8 mouse cellular contexts compared by ENCODE assay signal in genomic region chr10:59952152-59952780, GRCm38 (mm10). TPM values are rescaled to one million over a fixed set of nuclear protein-coding genes. Genes with fewer than 3 reads are reported as not detected.
DNase-seq lines count a peak whose midpoint lies in the region; ATAC-seq lines count a peak whose summit lies in the region.

No protein-coding gene starts in this region.

- no peak; the same call in 1 of the 2 replicates for ATAC-seq in heart, embryonic 14.5 days (ENCODE audit: insufficient number of reproducible peaks, insufficient read depth, low FRiP score, low read depth)

- peak; percentile 70 for DNase-seq in adrenal gland, postnatal 10 days
- no peak for DNase-seq in adrenal gland, adult 2 months
- DNase-seq in brain, adult 2 months (ENCODE audit: low read depth, low spot score) = peak; percentile 93
- peak; percentile 50 to 75 for DNase-seq in layer of hippocampus, adult 18-20 months (ENCODE audit: low spot score in 2 of 2)
- DNase-seq in lung, postnatal 4 days = peak; percentile 62 to 76
- DNase-seq in right cerebral cortex, postnatal 14 days = peak; percentile 62

- no peaks in the 10 kb centered on the region for H3K9me3 ChIP-seq in erythroblast, embryonic 14.5 days (ENCODE audit: control insufficient read depth, low read length)
- no peaks in the 10 kb centered on the region for H3K9me3 ChIP-seq in heart, embryonic 14.5 days (ENCODE audit: control insufficient read depth, low read length)

- H3K4me3 ChIP-seq in erythroblast, embryonic 14.5 days (replicated peaks) = peak overlapping the region; percentile 69
- H3K4me3 ChIP-seq in heart, embryonic 14.5 days (ENCODE audit: control insufficient read depth in 1 of 2, insufficient read depth in 1 of 2, low read depth in 1 of 2, low read length in 2 of 2) = peak overlapping the region; percentile 54 to 73

- peaks cover 25% of the 10 kb centered on the region for H3K4me1 ChIP-seq in erythroblast, embryonic 14.5 days (ENCODE audit: control insufficient read depth)
- H3K4me1 ChIP-seq in heart, embryonic 14.5 days (ENCODE audit: control insufficient read depth in 2 of 2, insufficient read depth in 2 of 2, low read length in 2 of 2) = peaks cover 18 to 36% of the 10 kb centered on the region in 2 experiments

- peak overlapping the region; percentile 87 for H3K9ac ChIP-seq in heart, embryonic 14.5 days (ENCODE audit: low read length)

- WGBS in heart, embryonic 14.5 days = under 1% methylated on average over 31 of the region's 31 CpGs

- peak overlapping the region; percentile 68 for H3K4me2 ChIP-seq in heart, embryonic 14.5 days (ENCODE audit: low read length)

- no peaks in the 10 kb centered on the region for H3K36me3 ChIP-seq in erythroblast, embryonic 14.5 days (ENCODE audit: control insufficient read depth)
- H3K36me3 ChIP-seq in heart, embryonic 14.5 days (ENCODE audit: control insufficient read depth, insufficient read depth, low read length) = peaks cover 14% of the 10 kb centered on the region; the same call in 1 of the 2 replicates

- peak overlapping the region; percentile 93 to 96 for H3K27ac ChIP-seq in heart, embryonic 14.5 days (replicated peaks in 1 of 2; ENCODE audit: control insufficient read depth in 1 of 2, insufficient read depth in 1 of 2, low read depth in 2 of 2, low read length in 2 of 2)

- H3K27me3 ChIP-seq in erythroblast, embryonic 14.5 days (ENCODE audit: control insufficient read depth) = peaks cover 88% of the 10 kb centered on the region
- no peaks in the 10 kb centered on the region for H3K27me3 ChIP-seq in heart, embryonic 14.5 days (ENCODE audit: control insufficient read depth, insufficient read depth, low read length)

RNA-seq across cellular contexts. Expression of gene Ddit4, which starts 0.6 kb away (rescaled TPM):
- 100 to 1,000 TPM in 1 of 2 experiments, 10 to 100 TPM in 1; 46.2 to 129 TPM for total RNA-seq in adrenal gland, postnatal 10 days (2021)
- 10 to 100 TPM; 53.1 to 56.1 TPM for total RNA-seq in adrenal gland, adult 2 months (2021)
- 151 and 157 TPM in 2 replicates for polyA plus RNA-seq in adrenal gland, adult 2 months (2012; rRNA removed)
- polyA plus RNA-seq in erythroblast, embryonic 14.5 days (2012) = 0.06 and 0.07 TPM in 2 replicates
- polyA plus RNA-seq in heart, embryonic 14.5 days (2014; fragmentation: Nextera tagmentation; extraction: Ambion mirVana) = 0.70 and 2.4 TPM in 2 replicates
- total RNA-seq in layer of hippocampus, adult 18-20 months (2021) = 10 to 100 TPM; 69.7 to 89.5 TPM

RNA-seq across cellular contexts. Expression of gene Ascc1, which starts 50.3 kb away (rescaled TPM):
- total RNA-seq in adrenal gland, postnatal 10 days (2021) = 10 to 100 TPM; 26.6 to 30.7 TPM
- total RNA-seq in adrenal gland, adult 2 months (2021) = 10 to 100 TPM; 24.8 to 32.0 TPM
- 17.7 and 23.8 TPM in 2 replicates for polyA plus RNA-seq in adrenal gland, adult 2 months (2012; rRNA removed)
- polyA plus RNA-seq in erythroblast, embryonic 14.5 days (2012) = 7.4 and 8.4 TPM in 2 replicates
- polyA plus RNA-seq in heart, embryonic 14.5 days (2014; fragmentation: Nextera tagmentation; extraction: Ambion mirVana) = 42.7 and 43.3 TPM in 2 replicates
- 10 to 100 TPM; 15.4 to 17.9 TPM for total RNA-seq in layer of hippocampus, adult 18-20 months (2021)

RNA-seq across cellular contexts. Expression of gene Anapc16, which starts 50.7 kb away (rescaled TPM):
- 10 to 100 TPM; 60.3 to 68.4 TPM for total RNA-seq in adrenal gland, postnatal 10 days (2021)
- 10 to 100 TPM; 60.4 to 66.3 TPM for total RNA-seq in adrenal gland, adult 2 months (2021)
- 33.4 and 40.8 TPM in 2 replicates for polyA plus RNA-seq in adrenal gland, adult 2 months (2012; rRNA removed)
- 7.5 and 15.2 TPM in 2 replicates for polyA plus RNA-seq in erythroblast, embryonic 14.5 days (2012)
- 99.7 and 103 TPM in 2 replicates for polyA plus RNA-seq in heart, embryonic 14.5 days (2014; fragmentation: Nextera tagmentation; extraction: Ambion mirVana)
- 10 to 100 TPM; 66.9 to 73.1 TPM for total RNA-seq in layer of hippocampus, adult 18-20 months (2021)
